Mouse (Mus musculus): ENCODE measurements around the gene Pla2g4b.
A peak's percentile ranks its signal among the peaks of the same experiment; 100 is the strongest.

GRCm38 (mm10) chr2:120026984-120027949 is 6.0 kb upstream of the Pla2g4b start, which contains the start of the genes Jmjd7 and Gm28042:
- TF ChIP-seq EP300 (IDR thresholded peaks at IDR 0.05; ENCODE audit: low read depth) (no peak), CTCF (IDR thresholded peaks at IDR 0.05; ENCODE audit: low read depth) (peak; percentile 31)

Measured in liver, embryonic 14.5 days (tissue).